Mouse (Mus musculus): ENCODE results near the gene 2200002D01Rik.

- TF ChIP-seq MYOD1 (IDR thresholded peaks at IDR 0.05; ENCODE audit: control insufficient read depth in 1 of 3, insufficient read length in 2 of 3, low read depth in 2 of 3): no peak
- no peak for TF ChIP-seq POLR2A (IDR thresholded peaks at IDR 0.05; ENCODE audit: insufficient read length, low read depth)
- no peak for TF ChIP-seq E2F4 (IDR thresholded peaks at IDR 0.05; ENCODE audit: insufficient read depth)
- TF ChIP-seq MYOG (IDR thresholded peaks at IDR 0.05; ENCODE audit: control insufficient read depth in 1 of 3, insufficient read depth in 1 of 3, insufficient read length in 2 of 3, low read depth in 2 of 3): no peak
- TF ChIP-seq USF1 (IDR thresholded peaks at IDR 0.05; ENCODE audit: low read depth): no peak
- no peak for TF ChIP-seq SRF (IDR thresholded peaks at IDR 0.05; ENCODE audit: control insufficient read depth, insufficient read length, low read depth)
- no peak for TF ChIP-seq MAX (IDR thresholded peaks at IDR 0.05; ENCODE audit: low read depth)
- no peak for TF ChIP-seq POLR2AphosphoS2 (IDR thresholded peaks at IDR 0.05; ENCODE audit: insufficient read length, low read depth)
- no peak for TF ChIP-seq CEBPB (IDR thresholded peaks at IDR 0.05; ENCODE audit: insufficient read depth, poor library complexity, severe bottlenecking)
- TF ChIP-seq TCF3 (IDR thresholded peaks at IDR 0.05; ENCODE audit: insufficient read length, low read depth): no peak
- no peak for TF ChIP-seq TCF12 (IDR thresholded peaks at IDR 0.05; ENCODE audit: insufficient read depth, poor library complexity, severe bottlenecking)
- TF ChIP-seq REST (IDR thresholded peaks at IDR 0.05; ENCODE audit: insufficient read depth, insufficient read length): no peak
Observed at GRCm38 (mm10) chr7:29287481-29287880, 39.2 kb upstream of the 2200002D01Rik start.
